30 mouse cellular contexts compared by ENCODE assay signal in genomic region chr1:84106756-84107155, GRCm38 (mm10).
DNase-seq lines count a peak whose midpoint lies in the region; TF ChIP-seq lines count a peak whose summit lies in the region.
"Had no signal": no experiment of that assay in that cellular context is flagged by ENCODE, and none has a peak within 500 bp of the region (broad histone marks: within the 10 kb centered on the region; RNA-seq: fewer than 3 reads in every experiment).

No protein-coding gene starts in this region.

- no peak for TF ChIP-seq CTCF in heart, adult 2 months (IDR thresholded peaks at IDR 0.05)

- H3K4me1 ChIP-seq in heart, adult 2 months (ENCODE audit: control insufficient read depth, insufficient read depth, low read length): peaks cover 2% of the 10 kb centered on the region; the same call in 1 of the 2 replicates
- H3K4me1 ChIP-seq: embryonic facial prominence, embryonic 10.5 days; embryonic facial prominence, embryonic 15.5 days; forebrain, embryonic 12.5 days; heart, embryonic 13.5 days; kidney, embryonic 15.5 days; limb, embryonic 12.5 days; liver, embryonic 15.5 days; midbrain, embryonic 10.5 days had no signal

- no peak overlapping the region for H3K9ac ChIP-seq in heart, adult 2 months (ENCODE audit: low read depth, low read length)
- H3K9ac ChIP-seq: embryonic facial prominence, embryonic 15.5 days; forebrain, embryonic 12.5 days; heart, embryonic 13.5 days; kidney, embryonic 15.5 days; limb, embryonic 12.5 days; liver, embryonic 15.5 days; lung, embryonic 14.5 days; neural tube, embryonic 13.5 days had no signal

- no peaks in the 10 kb centered on the region for H3K27me3 ChIP-seq in heart, adult 2 months (ENCODE audit: control insufficient read depth, insufficient read depth, low read length)
- H3K27me3 ChIP-seq: embryonic facial prominence, embryonic 15.5 days; forebrain, embryonic 12.5 days; heart, embryonic 13.5 days; kidney, embryonic 15.5 days; limb, embryonic 12.5 days; liver, embryonic 15.5 days; neural tube, embryonic 13.5 days; Patski had no signal

- no peaks in the 10 kb centered on the region for H3K79me2 ChIP-seq in heart, adult 2 months (replicated peaks; ENCODE audit: control insufficient read depth, insufficient read depth, low read length)

- no peaks in the 10 kb centered on the region for H3K36me3 ChIP-seq in heart, adult 2 months (ENCODE audit: control insufficient read depth, insufficient read depth, low read length)
- H3K36me3 ChIP-seq: embryonic facial prominence, embryonic 10.5 days; embryonic facial prominence, embryonic 15.5 days; forebrain, embryonic 12.5 days; heart, embryonic 13.5 days; kidney, embryonic 15.5 days; limb, embryonic 12.5 days; liver, embryonic 15.5 days; midbrain, embryonic 10.5 days; neural tube, embryonic 13.5 days had no signal

- H3K4me3 ChIP-seq in heart, adult 2 months: no peak overlapping the region
- H3K4me3 ChIP-seq: embryonic facial prominence, embryonic 10.5 days; embryonic facial prominence, embryonic 15.5 days; forebrain, embryonic 12.5 days; heart, embryonic 13.5 days; kidney, embryonic 15.5 days; left cerebral cortex, adult 2 months; limb, embryonic 12.5 days; liver, embryonic 15.5 days; midbrain, embryonic 10.5 days; myocyte; neural tube, embryonic 13.5 days had no signal

- TF ChIP-seq EP300 in heart, adult 2 months (IDR thresholded peaks at IDR 0.05; ENCODE audit: insufficient read depth, low read depth, low read length): no peak

- DNase-seq in heart, adult 11 months: peak; percentile 68
- DNase-seq in heart, adult 2 months: no peak
- peak; percentile 11 for DNase-seq in ovary, postnatal 14 days (ENCODE audit: low spot score)
- DNase-seq in ovary, adult 18-20 months (ENCODE audit: low spot score): no peak
- peak; percentile 19 for DNase-seq in adrenal gland, postnatal 25 days
- peak; percentile 21 to 30 for DNase-seq in gastrocnemius, postnatal 36 days
- DNase-seq in frontal cortex, postnatal 14 days (ENCODE audit: low spot score in 2 of 2): no peak
- no peak for DNase-seq in retina, embryonic 14.5 days (ENCODE audit: low spot score)
- DNase-seq: cerebellum, adult 8-10 months; cerebellum, postnatal 25 days; heart, adult 18-20 months; heart, postnatal 10 days; kidney, adult 18-20 months; kidney, postnatal 25 days; lung, embryonic 14.5 days; right cerebral cortex, postnatal 4 days; thymus, adult 2 months; thymus, postnatal 4 days had no signal

- no peak for TF ChIP-seq POLR2A in heart, adult 2 months (IDR thresholded peaks at IDR 0.05; ENCODE audit: insufficient read depth, low read depth, low read length)

- intact Hi-C loops in heart, adult 2 months (cut with DNase I): no loop called here
- intact Hi-C loops in gastrocnemius, postnatal 36 days (cut with DNase I): no loop called here

- WGBS in heart, adult 2 months: 83% methylated on average over 4 of the region's 4 CpGs

- no peak overlapping the region for H3K27ac ChIP-seq in heart, adult 2 months
- H3K27ac ChIP-seq: embryonic facial prominence, embryonic 10.5 days; embryonic facial prominence, embryonic 15.5 days; forebrain, embryonic 12.5 days; heart, embryonic 13.5 days; kidney, embryonic 15.5 days; left cerebral cortex, adult 2 months; limb, embryonic 12.5 days; liver, embryonic 15.5 days; midbrain, embryonic 10.5 days; neural tube, embryonic 13.5 days had no signal

Comparison
In these comparisons a context has a peak if more than half of its experiments do, and no peak if none do; other contexts are left out.
1. DNase-seq: peak in heart, adult 11 months (single experiment), ovary, postnatal 14 days (single experiment), adrenal gland, postnatal 25 days (single experiment) and gastrocnemius, postnatal 36 days (2 of 2); none in heart, adult 2 months (0 of 2), ovary, adult 18-20 months (single experiment), frontal cortex, postnatal 14 days (0 of 2) and retina, embryonic 14.5 days (single experiment).